Mouse (Mus musculus) left cerebral cortex, postnatal 25 days (tissue): ENCODE measurements at regions not wholly inside any gene's neighbourhood (a gene's known extent, or its start where the extent isn't known, plus 50 kb on each side); places are given as distances from the start of the nearest gene placed in this dataset.
A peak's percentile ranks its signal among the peaks of the same experiment; 100 is the strongest.

Experiments used
- DNase-seq, 2 experiments: peaks; one replicate each; pipeline ENCODE4 v3.0.0; 2022; ENCODE audit warnings: low spot score in 2 of 2, mixed read lengths in 1 of 2
- intact Hi-C: fragments of 180-260 bp; cut with DNase I; formaldehyde crosslinking; loops from one replicate; pipeline ENCODE4 v1.15.1; 2025

GRCm38 (mm10) chr8:92616341-92617115, 57.6 kb upstream of the Irx6 start:
- no peak for DNase-seq
- intact Hi-C loops, result no loop called here

- DNase-seq, result peak; percentile 10 to 24
- intact Hi-C loops, result no loop called here
Observed at GRCm38 (mm10) chr8:92618281-92618680, 55.8 kb upstream of the Irx6 start.
